Comparison of ENCODE assay signal across 8 mouse cellular contexts in the genomic region with DNA sequence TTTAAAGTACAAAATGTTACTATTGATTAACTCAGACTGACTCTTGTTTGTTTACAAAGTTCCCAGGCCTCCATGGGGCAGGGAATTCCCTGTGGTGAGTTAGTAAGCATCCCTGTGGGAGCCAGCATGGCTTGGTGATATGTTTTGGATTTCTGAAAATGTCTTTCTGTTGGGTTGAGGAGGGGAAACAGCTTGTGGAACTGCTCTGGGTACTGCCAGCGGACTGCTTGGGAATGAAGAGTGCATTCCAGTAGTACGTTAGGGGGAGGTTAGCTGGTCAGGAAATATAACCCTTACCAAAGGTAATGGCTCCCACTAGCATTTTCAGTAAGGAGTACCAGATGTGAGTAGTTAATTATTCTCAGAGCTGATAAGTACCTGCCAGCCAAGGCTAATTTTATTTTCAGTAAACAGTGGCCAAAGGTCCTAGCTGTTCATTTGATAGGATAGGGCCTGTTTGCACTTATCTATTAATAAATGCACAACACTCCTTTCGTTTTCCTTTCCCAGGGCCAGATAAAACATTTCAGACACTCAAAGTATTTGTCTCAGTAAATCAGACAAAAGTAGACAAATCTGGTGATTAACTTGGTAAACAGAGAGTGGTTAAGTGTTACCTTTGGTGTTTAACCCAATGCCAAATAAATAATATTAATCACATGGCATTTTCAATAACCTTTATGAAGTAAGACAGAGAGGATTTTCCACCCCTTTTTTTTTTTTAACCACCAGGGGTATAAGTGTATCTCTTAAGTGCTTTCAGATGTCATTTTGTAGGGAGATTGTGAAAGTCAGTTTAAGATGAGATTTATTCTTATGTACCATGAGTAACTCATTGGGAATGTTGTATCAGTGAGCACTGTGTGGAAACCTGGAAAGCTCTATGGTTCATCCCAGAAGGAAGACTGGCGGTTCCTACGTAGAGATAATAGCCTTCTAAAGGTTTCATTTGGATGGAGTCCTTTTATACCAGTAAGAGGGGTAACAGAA.
DNase-seq lines count a peak whose midpoint lies in the region; ATAC-seq and TF ChIP-seq lines count a peak whose summit lies in the region.

No protein-coding gene starts in this region.

- peaks cover 41% of the 10 kb centered on the region for H3K4me1 ChIP-seq in lung, embryonic 14.5 days (ENCODE audit: insufficient read depth)
- peaks cover 59% of the 10 kb centered on the region for H3K4me1 ChIP-seq in kidney, embryonic 16.5 days (ENCODE audit: insufficient read depth, low read length)
- peaks cover 32% of the 10 kb centered on the region for H3K4me1 ChIP-seq in stomach, embryonic 15.5 days

- no peak overlapping the region for H3K9ac ChIP-seq in lung, embryonic 14.5 days
- no peak overlapping the region for H3K9ac ChIP-seq in kidney, embryonic 16.5 days (replicated peaks; ENCODE audit: low read length)
- H3K9ac ChIP-seq in stomach, embryonic 15.5 days, result no peak overlapping the region

- peak overlapping the region; percentile 48 for H3K27ac ChIP-seq in lung, embryonic 14.5 days (ENCODE audit: low read depth)
- H3K27ac ChIP-seq in kidney, embryonic 16.5 days (ENCODE audit: low read length), result peak overlapping the region; percentile 83
- H3K27ac ChIP-seq in stomach, embryonic 15.5 days, result peak overlapping the region; percentile 80

- WGBS in lung, embryonic 14.5 days, result 54% methylated on average over 5 of the region's 5 CpGs
- 40% methylated on average over 5 of the region's 5 CpGs for WGBS in kidney, embryonic 16.5 days
- 39% methylated on average over 5 of the region's 5 CpGs for WGBS in stomach, embryonic 15.5 days

- no peaks in the 10 kb centered on the region; the same call in 1 of the 2 replicates for H3K9me3 ChIP-seq in lung, embryonic 14.5 days (ENCODE audit: low read depth, low read length)
- H3K9me3 ChIP-seq in kidney, embryonic 16.5 days (ENCODE audit: low read length), result peaks cover 4% of the 10 kb centered on the region; the same call in 1 of the 2 replicates
- no peaks in the 10 kb centered on the region for H3K9me3 ChIP-seq in stomach, embryonic 15.5 days

- no peaks in the 10 kb centered on the region for H3K36me3 ChIP-seq in lung, embryonic 14.5 days (ENCODE audit: insufficient read depth)
- H3K36me3 ChIP-seq in kidney, embryonic 16.5 days (ENCODE audit: insufficient read depth, low read length), result 0 out of 2 replicates have a peak, but pooled peaks cover 2% of the 10 kb centered on the region
- no peaks in the 10 kb centered on the region for H3K36me3 ChIP-seq in stomach, embryonic 15.5 days

- DNase-seq in lung, embryonic 14.5 days, result no peak
- no peak for DNase-seq in lung, postnatal 4 days
- DNase-seq in fibroblast of lung, adult 2 months (ENCODE audit: low read depth), result peak; percentile 91
- DNase-seq in left cerebral cortex, postnatal 14 days (ENCODE audit: low spot score in 2 of 2), result no peak
- no peak for DNase-seq in B cell, adult 2 months
- DNase-seq in right cerebral cortex, postnatal 25 days, result no peak

- H3K27me3 ChIP-seq in lung, embryonic 14.5 days (ENCODE audit: insufficient read depth, low read length), result no peaks in the 10 kb centered on the region
- no peaks in the 10 kb centered on the region for H3K27me3 ChIP-seq in kidney, embryonic 16.5 days (ENCODE audit: insufficient read depth, low read length)
- no peaks in the 10 kb centered on the region for H3K27me3 ChIP-seq in stomach, embryonic 15.5 days (replicated peaks)

- no peak overlapping the region for H3K4me3 ChIP-seq in lung, embryonic 14.5 days (ENCODE audit: low read depth, low read length)
- no peak overlapping the region for H3K4me3 ChIP-seq in kidney, embryonic 16.5 days (ENCODE audit: low read length)
- no peak overlapping the region for H3K4me3 ChIP-seq in stomach, embryonic 15.5 days (replicated peaks)

- no peak for TF ChIP-seq CTCF in lung, embryonic 14.5 days (IDR thresholded peaks at IDR 0.05; ENCODE audit: low read depth)

- intact Hi-C loops in left cerebral cortex, postnatal 14 days (cut with DNase I), result no loop called here

- H3K4me2 ChIP-seq in lung, embryonic 14.5 days, result no peak overlapping the region
- no peak overlapping the region for H3K4me2 ChIP-seq in kidney, embryonic 16.5 days (replicated peaks; ENCODE audit: low read depth, low read length)
- H3K4me2 ChIP-seq in stomach, embryonic 15.5 days, result no peak overlapping the region

- ATAC-seq in lung, embryonic 14.5 days (ENCODE audit: insufficient read depth), result peak; percentile 10; the same call in 1 of the 2 replicates
- peak; percentile 64; the same call in 1 of the 2 replicates for ATAC-seq in kidney, embryonic 16.5 days (ENCODE audit: low FRiP score, low TSS enrichment)
- ATAC-seq in stomach, embryonic 15.5 days (ENCODE audit: insufficient read depth, low FRiP score, low read depth), result peak; percentile 80; the same call in 1 of the 2 replicates

Comparison
In these comparisons a context has a peak if more than half of its experiments do, and no peak if none do; other contexts are left out.
1. ATAC-seq: peak in every context shown above with its lines; median percentile 80 in stomach, embryonic 15.5 days; 64 in kidney, embryonic 16.5 days; 10 in lung, embryonic 14.5 days.